Mouse (Mus musculus): ENCODE data around the gene Olfr1373.
A peak's percentile ranks its signal among the peaks of the same experiment; 100 is the strongest.

The Olfr1373 gene

DNA sequence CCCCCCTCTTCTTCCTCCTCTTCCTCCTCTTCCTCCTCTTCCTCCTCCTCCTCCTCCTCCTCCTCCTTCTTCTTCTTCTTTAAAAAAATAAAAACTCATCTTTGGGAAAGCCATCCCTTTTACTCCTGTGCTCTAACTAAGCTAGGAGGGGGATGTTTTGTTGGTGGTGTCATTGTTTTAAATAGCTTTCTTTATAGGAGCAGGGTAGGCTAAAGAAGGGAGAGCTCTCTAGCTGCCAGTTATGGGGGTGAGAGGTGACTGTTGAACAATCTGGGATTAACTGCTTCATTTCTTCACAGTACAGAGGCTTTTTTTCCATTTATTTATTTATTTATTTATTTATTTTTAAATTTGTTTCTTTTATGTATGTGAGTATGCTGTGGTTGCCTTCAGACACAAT, 39.8 kb downstream of the Olfr1373 start:
- no peak for DNase-seq

GRCm38 (mm10) chr11:52102977-52103376, 42.4 kb downstream of the Olfr1373 start:
- no peak for DNase-seq

GRCm38 (mm10) chr11:52099771-52100219, 45.5 kb downstream of the Olfr1373 start:
- no peak for DNase-seq

- peak; percentile 86 for DNase-seq
These were observed 46.1 kb downstream of the Olfr1373 start for GRCm38 (mm10) chr11:52099031-52099761.

DNA sequence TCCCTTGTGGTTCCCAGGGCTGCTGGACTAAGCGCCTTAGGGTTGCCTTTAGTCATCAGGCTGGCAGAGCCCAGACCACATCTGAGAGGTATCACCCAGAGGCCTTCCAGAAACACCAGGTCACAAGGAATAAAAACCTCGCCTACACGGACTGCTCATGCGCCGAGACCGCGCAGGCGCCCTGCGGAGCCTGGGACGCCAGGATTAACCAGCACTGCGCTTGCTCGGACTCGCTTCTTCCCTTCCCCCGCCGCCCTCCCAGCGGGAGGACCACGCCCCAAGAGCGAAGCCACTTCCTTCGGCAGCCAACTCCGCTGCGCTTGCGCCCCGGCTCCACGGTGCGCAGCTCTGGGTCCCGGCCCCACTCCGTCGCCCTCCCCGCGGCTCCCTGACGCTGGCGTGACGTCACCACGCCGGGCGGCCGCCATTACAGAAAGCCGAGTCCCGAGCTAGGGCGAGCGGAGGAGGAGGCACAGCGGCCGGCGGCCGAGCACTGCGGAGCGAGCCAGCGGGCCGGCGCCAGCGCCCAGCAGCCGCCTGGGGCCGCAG, 46.9 kb downstream of the Olfr1373 start, which contains the start of gene Ppp2ca:
Gene Ppp2ca, plus strand, starts transcription at position 284 of the 549 bp plus-strand sequence.
- DNase-seq, result peak; percentile 99

- DNase-seq, result no peak
These were observed 47.7 kb downstream of the Olfr1373 start for GRCm38 (mm10) chr11:52097596-52097995.

GRCm38 (mm10) chr11:52097016-52097415, 48.3 kb downstream of the Olfr1373 start:
- DNase-seq, result no peak
